Mouse (Mus musculus) erythroblast, embryonic 14.5 days (primary cell): ENCODE data around the gene Rbm10.

ENCODE experiments used
- GATA1 ChIP-seq: IDR thresholded peaks from 2 replicates; pipeline ENCODE4 v1.6.1; 2012; ENCODE audit warnings: low read length, inconsistent platforms, mixed read lengths
- TAL1 ChIP-seq: IDR thresholded peaks from 3 replicates; pipeline ENCODE4 v1.6.1; 2012; ENCODE audit warnings: low read length, inconsistent platforms, mixed read lengths

GRCm38 (mm10) chrX:20658891-20659406 is 41.6 kb downstream of the Rbm10 start:
- no peak for TF ChIP-seq TAL1
- TF ChIP-seq GATA1, result no peak
